Mouse (Mus musculus) embryonic facial prominence, embryonic 13.5 days (tissue): ENCODE results near the gene Arhgap33. TPM values are rescaled to one million over a fixed set of nuclear protein-coding genes. Genes with fewer than 3 reads are reported as not detected.
A peak's percentile ranks its signal among the peaks of the same experiment; 100 is the strongest.
"Not testable (repeated sequence)": the region's sequence is repeated elsewhere in the genome, so short reads cannot be mapped to it uniquely, and the experiment has no call there.

Experiments used
- ATAC-seq: fragments of 200-750 bp; cut with Nextera tagmentation; 2 replicates; pipeline ENCODE4 v1.8.0; 2017; ENCODE audit warnings: low read depth; ENCODE audit not compliant: insufficient number of reproducible peaks, insufficient read depth, low FRiP score, low TSS enrichment
- H3K27ac ChIP-seq: fragments of 300-500 bp; sonication (generic); 2 replicates; pipeline ENCODE4 v1.5.1; 2015; ENCODE audit warnings: moderate library complexity, mild to moderate bottlenecking, inconsistent platforms
- H3K27me3 ChIP-seq: fragments of 300-500 bp; sonication (generic); 2 replicates; pipeline ENCODE4 v1.6.1; 2015; ENCODE audit warnings: mild to moderate bottlenecking, inconsistent platforms
- H3K36me3 ChIP-seq: fragments of 300-500 bp; sonication (generic); 2 replicates; pipeline ENCODE4 v1.6.1; 2015; ENCODE audit warnings: mild to moderate bottlenecking, inconsistent platforms
- H3K4me1 ChIP-seq: fragments of 300-500 bp; sonication (generic); 2 replicates; pipeline ENCODE4 v1.6.1; 2015; ENCODE audit warnings: inconsistent platforms
- H3K4me2 ChIP-seq: fragments of 300-500 bp; sonication (generic); 2 replicates; pipeline ENCODE4 v1.6.1; 2015; ENCODE audit warnings: moderate library complexity, mild to moderate bottlenecking, inconsistent platforms
- H3K4me3 ChIP-seq: fragments of 300-500 bp; sonication (generic); 2 replicates; pipeline ENCODE4 v1.5.1; 2015; ENCODE audit warnings: mild to moderate bottlenecking, inconsistent platforms
- H3K9ac ChIP-seq: fragments of 300-500 bp; sonication (generic); 2 replicates; pipeline ENCODE4 v1.6.1; 2015; ENCODE audit warnings: mild to moderate bottlenecking, inconsistent platforms
- H3K9me3 ChIP-seq: fragments of 300-500 bp; sonication (generic); 2 replicates; pipeline ENCODE4 v1.6.1; 2016; ENCODE audit warnings: inconsistent platforms
- WGBS: fragments of 180-500 bp; shearing (Covaris S2); methylation state at CpG from one replicate; pipeline ENCODE4 v1.1.7; 2015; ENCODE audit warnings: mixed read lengths; 5-methylcytosine and 5-hydroxymethylcytosine counted together
- polyA plus RNA-seq: library from polyadenylated mRNA; unstranded; fragments of >200 nt; fragmentation: Nextera tagmentation; extraction: Ambion mirVana; gene quantifications from 2 replicates; pipeline ENCODE4 v1.2.1, GENCODE M21; 2015

Gene Arhgap33
- polyA plus RNA-seq, 1 experiment from 2014 or later, result 17.5 TPM

GRCm38 (mm10) chr7:30522871-30523270 is 12.0 kb downstream of the Arhgap33 start:
- no peak overlapping the region for H3K4me2 ChIP-seq
- ATAC-seq, result no peak
- no peak overlapping the region for H3K9ac ChIP-seq
- H3K36me3 ChIP-seq, result peaks cover 54% of the 10 kb centered on the region
- no peak overlapping the region for H3K4me3 ChIP-seq
- H3K4me1 ChIP-seq, result peaks cover 20% of the 10 kb centered on the region
- H3K27me3 ChIP-seq, result no peaks in the 10 kb centered on the region
- 88% methylated on average over 10 of the region's 10 CpGs for WGBS
- no peak overlapping the region for H3K27ac ChIP-seq
- no peaks in the 10 kb centered on the region for H3K9me3 ChIP-seq

GRCm38 (mm10) chr7:30520856-30521255 is 14.0 kb downstream of the Arhgap33 start:
- Histone ChIP-seq H3K9me3 (no peaks in the 10 kb centered on the region), H3K36me3 (peaks cover 35% of the 10 kb centered on the region), H3K4me1 (peaks cover 6% of the 10 kb centered on the region), H3K4me3 (no peak overlapping the region), H3K27me3 (no peaks in the 10 kb centered on the region), H3K9ac (no peak overlapping the region), H3K4me2 (no peak overlapping the region), H3K27ac (0 out of 2 replicates have a peak overlapping the region, but pooled peaks have one; percentile 11)
- WGBS, result 67% methylated on average over 5 of the region's 5 CpGs
- no peak for ATAC-seq

- H3K9ac ChIP-seq, result no peak overlapping the region
- ATAC-seq, result no peak
- no peaks in the 10 kb centered on the region for H3K9me3 ChIP-seq
- no peak overlapping the region for H3K27ac ChIP-seq
- no peak overlapping the region for H3K4me2 ChIP-seq
- no peak overlapping the region for H3K4me3 ChIP-seq
- H3K36me3 ChIP-seq, result peaks cover 30% of the 10 kb centered on the region
- H3K27me3 ChIP-seq, result no peaks in the 10 kb centered on the region
- 0 out of 2 replicates have a peak, but pooled peaks cover 3% of the 10 kb centered on the region for H3K4me1 ChIP-seq
- WGBS, result 76% methylated on average over 4 of the region's 4 CpGs
Observed at GRCm38 (mm10) chr7:30520396-30520795, 14.5 kb downstream of the Arhgap33 start.

- Histone ChIP-seq H3K9me3 (no peaks in the 10 kb centered on the region), H3K27me3 (no peaks in the 10 kb centered on the region), H3K9ac (no peak overlapping the region; the same call in 1 of the 2 replicates), H3K4me3 (no peak overlapping the region), H3K4me1 (0 out of 2 replicates have a peak, but pooled peaks cover 3% of the 10 kb centered on the region), H3K36me3 (peaks cover 10% of the 10 kb centered on the region), H3K4me2 (no peak overlapping the region), H3K27ac (no peak overlapping the region)
- WGBS, result 30% methylated on average over 8 of the region's 8 CpGs
- ATAC-seq, result no peak
Observed at GRCm38 (mm10) chr7:30518325-30518724, 16.5 kb downstream of the Arhgap33 start.

GRCm38 (mm10) chr7:30515003-30515760 is 19.7 kb downstream of the Arhgap33 start:
- Histone ChIP-seq H3K4me3 (no peak overlapping the region), H3K9me3 (no peaks in the 10 kb centered on the region), H3K9ac (no peak overlapping the region), H3K36me3 (no peaks in the 10 kb centered on the region), H3K4me1 (no peaks in the 10 kb centered on the region), H3K4me2 (no peak overlapping the region), H3K27me3 (no peaks in the 10 kb centered on the region), H3K27ac (no peak overlapping the region)
- 54% methylated on average over 24 of the region's 24 CpGs for WGBS
- no peak for ATAC-seq

GRCm38 (mm10) chr7:30508061-30508460 is 26.8 kb downstream of the Arhgap33 start:
- no peak overlapping the region for H3K27ac ChIP-seq
- 64% methylated on average over 4 of the region's 4 CpGs for WGBS
- no peaks in the 10 kb centered on the region for H3K9me3 ChIP-seq
- H3K27me3 ChIP-seq, result no peaks in the 10 kb centered on the region
- H3K4me1 ChIP-seq, result no peaks in the 10 kb centered on the region
- no peak for ATAC-seq
- no peak overlapping the region for H3K4me2 ChIP-seq
- H3K9ac ChIP-seq, result no peak overlapping the region
- no peak overlapping the region for H3K4me3 ChIP-seq
- no peaks in the 10 kb centered on the region for H3K36me3 ChIP-seq

- H3K9ac ChIP-seq, H3K4me2 ChIP-seq, H3K36me3 ChIP-seq, H3K27ac ChIP-seq, H3K4me1 ChIP-seq, ATAC-seq, H3K9me3 ChIP-seq, H3K4me3 ChIP-seq, H3K27me3 ChIP-seq: not testable (repeated sequence)
- WGBS, result 71% methylated on average over 5 of the region's 5 CpGs
Observed at GRCm38 (mm10) chr7:30501159-30501558, 33.7 kb downstream of the Arhgap33 start.

- not testable (repeated sequence) for H3K4me1 ChIP-seq, H3K4me2 ChIP-seq, H3K27ac ChIP-seq, H3K9ac ChIP-seq, ATAC-seq, H3K9me3 ChIP-seq, H3K4me3 ChIP-seq, H3K36me3 ChIP-seq, H3K27me3 ChIP-seq
- 51% methylated on average over 5 of the region's 5 CpGs for WGBS
Observed at GRCm38 (mm10) chr7:30495506-30496042, 39.3 kb downstream of the Arhgap33 start.

GRCm38 (mm10) chr7:30493401-30493931 is 41.4 kb downstream of the Arhgap33 start, which contains the start of gene Prodh2:
Prodh2 (plus strand) TSS chr7:30493622.
- Histone ChIP-seq H3K27ac (no peak within 1 kb of the TSS), H3K9me3 (no peaks in the 10 kb centered on the region), H3K27me3 (peaks cover 14% of the 10 kb centered on the region), H3K4me1 (0 out of 2 replicates have a peak, but pooled peaks cover 3% of the 10 kb centered on the region), H3K4me2 (no peak within 1 kb of the TSS), H3K9ac (no peak within 1 kb of the TSS), H3K4me3 (no peak within 1 kb of the TSS), H3K36me3 (no peaks in the 10 kb centered on the region)
- WGBS, result 63% methylated on average over 11 of the region's 11 CpGs
- no peak for ATAC-seq

GRCm38 (mm10) chr7:30492765-30493164 is 42.1 kb downstream of the Arhgap33 start:
- no peak for ATAC-seq
- WGBS, result 18% methylated on average over 4 of the region's 4 CpGs

GRCm38 (mm10) chr7:30490957-30491307 is 43.9 kb downstream of the Arhgap33 start:
- Histone ChIP-seq H3K4me3 (no peak overlapping the region), H3K9ac (no peak overlapping the region), H3K27ac (no peak overlapping the region), H3K9me3 (no peaks in the 10 kb centered on the region), H3K27me3 (peaks cover 14% of the 10 kb centered on the region), H3K4me1 (0 out of 2 replicates have a peak, but pooled peaks cover 3% of the 10 kb centered on the region), H3K4me2 (peak overlapping the region; percentile 34), H3K36me3 (no peaks in the 10 kb centered on the region)
- no peak for ATAC-seq
- 17% methylated on average over 6 of the region's 6 CpGs for whole genome bisulfite sequencing

More at GRCm38 (mm10) chr7:30492765-30493164, 42.1 kb downstream of the Arhgap33 start:
- no peak overlapping the region for H3K4me3 ChIP-seq
- no peak overlapping the region for H3K4me2 ChIP-seq
- 0 out of 2 replicates have a peak, but pooled peaks cover 3% of the 10 kb centered on the region for H3K4me1 ChIP-seq
- H3K27me3 ChIP-seq, result peaks cover 14% of the 10 kb centered on the region
- H3K9ac ChIP-seq, result no peak overlapping the region
- no peaks in the 10 kb centered on the region for H3K36me3 ChIP-seq
- H3K27ac ChIP-seq, result no peak overlapping the region
- no peaks in the 10 kb centered on the region for H3K9me3 ChIP-seq
